ENCODE assay signal across 22 mouse cellular contexts in the genomic region with DNA sequence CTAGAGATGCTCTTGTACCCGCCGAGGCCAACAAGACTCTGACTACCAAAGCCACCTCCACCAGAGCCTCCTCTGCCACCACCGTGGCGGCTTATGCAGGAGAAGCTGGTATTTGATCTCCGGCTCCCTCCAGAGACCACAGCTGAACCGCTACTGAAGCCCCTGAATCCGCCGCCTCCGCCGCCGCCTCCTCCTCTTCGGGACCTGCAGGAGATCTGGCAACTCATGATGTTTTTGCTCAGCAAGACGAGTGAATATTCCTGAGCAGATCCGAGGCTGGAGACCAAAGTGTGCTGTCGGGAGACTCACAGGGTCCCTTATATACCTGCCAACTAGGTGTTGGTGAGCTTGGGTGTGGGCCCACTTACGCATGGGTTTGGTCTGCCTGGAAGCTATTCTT. TPM values are rescaled to one million over a fixed set of nuclear protein-coding genes. Genes with fewer than 3 reads are reported as not detected.
"Had no signal": no experiment of that assay in that cellular context is flagged by ENCODE, and none has a peak within 500 bp of the region (broad histone marks: within the 10 kb centered on the region; RNA-seq: fewer than 3 reads in every experiment).

A gene (minus strand): TSS at position 295 of the 400 bp plus-strand sequence.

- DNase-seq: kidney, adult 2 months; liver; lung, adult 18-20 months; lung, postnatal 10 days; lung, postnatal 36 days; retina, postnatal 1 day; right cerebral cortex, postnatal 25 days; thymus, adult 18-20 months; thymus, postnatal 4 days had no signal

- H3K9me3 ChIP-seq: limb, embryonic 10.5 days; limb, embryonic 13.5 days; liver, embryonic 12.5 days; liver, embryonic 15.5 days; lung, embryonic 15.5 days; megakaryocyte, embryonic 14.5 days; midbrain, embryonic 10.5 days; midbrain, embryonic 13.5 days; neural tube, embryonic 13.5 days had no signal

- H3K9ac ChIP-seq: limb, embryonic 13.5 days; liver, embryonic 12.5 days; liver, embryonic 15.5 days; lung, embryonic 15.5 days; midbrain, embryonic 13.5 days; neural tube, embryonic 13.5 days had no signal

- H3K36me3 ChIP-seq: limb, embryonic 10.5 days; limb, embryonic 13.5 days; liver, embryonic 12.5 days; liver, embryonic 15.5 days; lung, embryonic 15.5 days; midbrain, embryonic 10.5 days; midbrain, embryonic 13.5 days; neural tube, embryonic 13.5 days had no signal

- H3K4me1 ChIP-seq: limb, embryonic 10.5 days; limb, embryonic 13.5 days; liver, embryonic 12.5 days; liver, embryonic 15.5 days; lung, embryonic 15.5 days; megakaryocyte, embryonic 14.5 days; midbrain, embryonic 10.5 days; midbrain, embryonic 13.5 days; neural tube, embryonic 13.5 days had no signal

- H3K4me3 ChIP-seq: limb, embryonic 10.5 days; limb, embryonic 13.5 days; liver, embryonic 12.5 days; liver, embryonic 15.5 days; lung, embryonic 15.5 days; megakaryocyte, embryonic 14.5 days; midbrain, embryonic 10.5 days; midbrain, embryonic 13.5 days; myocyte; neural tube, embryonic 13.5 days had no signal

- H3K27me3 ChIP-seq: lung, embryonic 15.5 days; midbrain, embryonic 13.5 days; neural tube, embryonic 13.5 days had no signal

- H3K27ac ChIP-seq: kidney, postnatal 0 days; limb, embryonic 10.5 days; limb, embryonic 13.5 days; liver, embryonic 12.5 days; liver, embryonic 15.5 days; lung, embryonic 15.5 days; midbrain, embryonic 10.5 days; midbrain, embryonic 13.5 days; neural tube, embryonic 13.5 days had no signal

RNA-seq across cellular contexts. Expression of the gene that starts here (rescaled TPM):
- total RNA-seq: monocyte, adult 5-6 weeks; neutrophil, adult 5-6 weeks had no signal
